Mouse (Mus musculus): ENCODE results near the gene Chmp5. TPM values are rescaled to one million over a fixed set of nuclear protein-coding genes. Genes with fewer than 3 reads are reported as not detected.

Gene Chmp5
- polyA plus RNA-seq, 1 experiment from 2014 or later, result 164 TPM

- peak; percentile 60 for ATAC-seq (replicated peaks; ENCODE audit: low FRiP score, low read depth)
Observed at GRCm38 (mm10) chr4:40908261-40908969, 39.8 kb upstream of the Chmp5 start.

GRCm38 (mm10) chr4:40914287-40914867, 33.8 kb upstream of the Chmp5 start:
- Histone ChIP-seq H3K36me3 (ENCODE audit: insufficient read depth, low read length) (no peaks in the 10 kb centered on the region), H3K9me3 (replicated peaks; ENCODE audit: low read length) (no peaks in the 10 kb centered on the region), H3K27ac (no peak overlapping the region), H3K9ac (ENCODE audit: low read depth, low read length) (no peak overlapping the region), H3K27me3 (ENCODE audit: insufficient read depth, low read length) (no peaks in the 10 kb centered on the region), H3K4me3 (replicated peaks; ENCODE audit: low read depth, low read length) (no peak overlapping the region), H3K4me2 (ENCODE audit: low read length) (no peak overlapping the region), H3K4me1 (replicated peaks; ENCODE audit: insufficient read depth, low read length) (no peaks in the 10 kb centered on the region)
- ATAC-seq (replicated peaks; ENCODE audit: low FRiP score, low read depth) (no peak), DNase-seq (ENCODE audit: low spot score) (no peak)
- no peak for TF ChIP-seq CTCF (IDR thresholded peaks at IDR 0.05; ENCODE audit: low read depth)

More at GRCm38 (mm10) chr4:40908261-40908969, 39.8 kb upstream of the Chmp5 start:
- TF ChIP-seq CTCF (IDR thresholded peaks at IDR 0.05; ENCODE audit: low read depth), result no peak
- Histone ChIP-seq H3K27me3 (ENCODE audit: insufficient read depth, low read length) (no peaks in the 10 kb centered on the region), H3K36me3 (ENCODE audit: insufficient read depth, low read length) (no peaks in the 10 kb centered on the region), H3K9me3 (replicated peaks; ENCODE audit: low read length) (no peaks in the 10 kb centered on the region), H3K4me1 (replicated peaks; ENCODE audit: insufficient read depth, low read length) (no peaks in the 10 kb centered on the region), H3K9ac (ENCODE audit: low read depth, low read length) (peak overlapping the region; percentile 23; the same call in 1 of the 2 replicates), H3K4me2 (ENCODE audit: low read length) (peak overlapping the region; percentile 38), H3K27ac (peak overlapping the region; percentile 89), H3K4me3 (replicated peaks; ENCODE audit: low read depth, low read length) (0 out of 2 replicates have a peak overlapping the region, but pooled peaks have one; percentile 12)
- 34% methylated on average over 20 of the region's 20 CpGs for WGBS
- peak; percentile 32 for DNase-seq (ENCODE audit: low spot score)

- H3K9me3 ChIP-seq (replicated peaks; ENCODE audit: low read length), result no peaks in the 10 kb centered on the region
- ATAC-seq (replicated peaks; ENCODE audit: low FRiP score, low read depth) (no peak), DNase-seq (ENCODE audit: low spot score) (no peak)
- whole genome bisulfite sequencing, result 38% methylated on average over 5 of the region's 5 CpGs
- H3K27me3 ChIP-seq (ENCODE audit: insufficient read depth, low read length), result no peaks in the 10 kb centered on the region
- no peaks in the 10 kb centered on the region for H3K4me1 ChIP-seq (replicated peaks; ENCODE audit: insufficient read depth, low read length)
- TF ChIP-seq CTCF (IDR thresholded peaks at IDR 0.05; ENCODE audit: low read depth), result no peak
- H3K4me2 ChIP-seq (ENCODE audit: low read length), result no peak overlapping the region
- no peaks in the 10 kb centered on the region for H3K36me3 ChIP-seq (ENCODE audit: insufficient read depth, low read length)
- H3K4me3 ChIP-seq (replicated peaks; ENCODE audit: low read depth, low read length), result no peak overlapping the region
- no peak overlapping the region for H3K27ac ChIP-seq
- no peak overlapping the region for H3K9ac ChIP-seq (ENCODE audit: low read depth, low read length)
Observed at GRCm38 (mm10) chr4:40915947-40916346, 32.3 kb upstream of the Chmp5 start.

- no peak overlapping the region for H3K27ac ChIP-seq
- H3K36me3 ChIP-seq (ENCODE audit: insufficient read depth, low read length), result no peaks in the 10 kb centered on the region
- ATAC-seq (replicated peaks; ENCODE audit: low FRiP score, low read depth), result no peak
- H3K9ac ChIP-seq (ENCODE audit: low read depth, low read length), result no peak overlapping the region
- H3K4me1 ChIP-seq (replicated peaks; ENCODE audit: insufficient read depth, low read length), result no peaks in the 10 kb centered on the region
- WGBS, result 87% methylated on average over 7 of the region's 7 CpGs
- TF ChIP-seq CTCF (IDR thresholded peaks at IDR 0.05; ENCODE audit: low read depth), result peak; percentile 17; the same call in 1 of the 2 replicates
- H3K27me3 ChIP-seq (ENCODE audit: insufficient read depth, low read length), result no peaks in the 10 kb centered on the region
- H3K4me3 ChIP-seq (replicated peaks; ENCODE audit: low read depth, low read length), result no peak overlapping the region
- no peak for DNase-seq (ENCODE audit: low spot score)
- H3K9me3 ChIP-seq (replicated peaks; ENCODE audit: low read length), result no peaks in the 10 kb centered on the region
- no peak overlapping the region for H3K4me2 ChIP-seq (ENCODE audit: low read length)
Observed at GRCm38 (mm10) chr4:40916592-40917155, 31.5 kb upstream of the Chmp5 start.

GRCm38 (mm10) chr4:40919785-40920184, 28.4 kb upstream of the Chmp5 start, which contains the start of gene Spink4:
Gene Spink4, plus strand, starts transcription at chr4:40920052.
- Histone ChIP-seq H3K36me3 (ENCODE audit: insufficient read depth, low read length) (no peaks in the 10 kb centered on the region), H3K9ac (ENCODE audit: low read depth, low read length) (no peak within 1 kb of the TSS), H3K27me3 (ENCODE audit: insufficient read depth, low read length) (no peaks in the 10 kb centered on the region), H3K4me2 (ENCODE audit: low read length) (no peak within 1 kb of the TSS), H3K27ac (0 out of 2 replicates have a peak within 1 kb of the TSS, but pooled peaks have one; percentile 42), H3K4me3 (replicated peaks; ENCODE audit: low read depth, low read length) (no peak within 1 kb of the TSS), H3K9me3 (replicated peaks; ENCODE audit: low read length) (no peaks in the 10 kb centered on the region), H3K4me1 (replicated peaks; ENCODE audit: insufficient read depth, low read length) (no peaks in the 10 kb centered on the region)
- WGBS, result 33% methylated on average over 3 of the region's 3 CpGs
- no peak for DNase-seq (ENCODE audit: low spot score)
- TF ChIP-seq CTCF (IDR thresholded peaks at IDR 0.05; ENCODE audit: low read depth), result no peak
- ATAC-seq (replicated peaks; ENCODE audit: low FRiP score, low read depth), result no peak

GRCm38 (mm10) chr4:40920576-40920975, 27.6 kb upstream of the Chmp5 start:
- WGBS, result 75% methylated on average over 2 of the region's 2 CpGs

More at GRCm38 (mm10) chr4:40920576-40920975, 27.6 kb upstream of the Chmp5 start:
- DNase-seq (ENCODE audit: low spot score), result no peak
- no peak for ATAC-seq (replicated peaks; ENCODE audit: low FRiP score, low read depth)
- H3K9me3 ChIP-seq (replicated peaks; ENCODE audit: low read length), result no peaks in the 10 kb centered on the region
- TF ChIP-seq CTCF (IDR thresholded peaks at IDR 0.05; ENCODE audit: low read depth), result no peak
- no peak overlapping the region for H3K4me2 ChIP-seq (ENCODE audit: low read length)
- H3K27me3 ChIP-seq (ENCODE audit: insufficient read depth, low read length), result no peaks in the 10 kb centered on the region
- H3K36me3 ChIP-seq (ENCODE audit: insufficient read depth, low read length), result no peaks in the 10 kb centered on the region
- H3K4me3 ChIP-seq (replicated peaks; ENCODE audit: low read depth, low read length), result no peak overlapping the region
- no peak overlapping the region for H3K27ac ChIP-seq
- H3K4me1 ChIP-seq (replicated peaks; ENCODE audit: insufficient read depth, low read length), result no peaks in the 10 kb centered on the region
- no peak overlapping the region for H3K9ac ChIP-seq (ENCODE audit: low read depth, low read length)

Data from kidney, postnatal 0 days (tissue).